Mouse (Mus musculus): ENCODE measurements around the gene Ttk.

DNA sequence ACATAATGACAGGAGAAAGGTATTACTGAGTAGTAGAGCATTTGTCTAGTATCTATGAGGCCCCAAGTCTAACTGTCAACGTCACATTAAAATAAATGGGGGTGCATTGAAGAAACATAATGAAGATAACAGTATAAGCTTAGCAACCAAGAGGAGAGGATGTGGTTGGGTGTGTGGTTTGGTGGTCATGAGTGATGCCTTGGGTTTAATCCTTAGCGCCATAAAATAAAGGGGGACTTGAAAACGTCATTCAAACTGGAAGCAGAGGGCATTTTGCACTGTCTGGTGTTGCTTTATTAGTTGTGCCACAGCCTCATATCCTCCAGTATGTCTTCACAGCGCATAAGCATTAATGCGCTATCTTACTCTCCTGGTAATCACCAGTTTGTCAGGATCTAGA, 4.6 kb upstream of the Ttk start:
- no peak for TF ChIP-seq POLR2A (IDR thresholded peaks at IDR 0.05; ENCODE audit: extremely low read depth, insufficient read depth, low read length)
- no peak for TF ChIP-seq CTCF (IDR thresholded peaks at IDR 0.05; ENCODE audit: low read depth, low read length)

All from liver, adult 2 months (tissue).